Mouse (Mus musculus) intestine, embryonic 16.5 days (tissue): ENCODE results near the gene Abcc4. TPM values are rescaled to one million over a fixed set of nuclear protein-coding genes. Genes with fewer than 3 reads are reported as not detected.

ENCODE experiments used
- ATAC-seq: fragments of 200-750 bp; cut with Nextera tagmentation; 2 replicates; pipeline ENCODE4 v1.8.0; 2017; ENCODE audit warnings: moderate TSS enrichment, moderate library complexity
- H3K27ac ChIP-seq: fragments of 300-500 bp; sonication (generic); 2 replicates; pipeline ENCODE4 v1.5.1; 2014; ENCODE audit warnings: mild to moderate bottlenecking, low read length
- H3K27me3 ChIP-seq: fragments of 300-500 bp; sonication (generic); replicated peaks from 2 replicates; pipeline ENCODE4 v1.6.1; 2014; ENCODE audit warnings: low read length, control low read depth, mixed read lengths; ENCODE audit not compliant: control insufficient read depth, insufficient read depth
- H3K36me3 ChIP-seq: fragments of 300-500 bp; sonication (generic); 2 replicates; pipeline ENCODE4 v1.6.1; 2014; ENCODE audit warnings: low read length, control low read depth; ENCODE audit not compliant: control insufficient read depth, insufficient read depth
- H3K4me1 ChIP-seq: fragments of 300-500 bp; sonication (generic); 2 replicates; pipeline ENCODE4 v1.6.1; 2014; ENCODE audit warnings: low read length, control low read depth, mixed read lengths; ENCODE audit not compliant: control insufficient read depth, insufficient read depth
- H3K4me2 ChIP-seq: fragments of 300-500 bp; sonication (generic); 2 replicates; pipeline ENCODE4 v1.6.1; 2014; ENCODE audit warnings: low read depth, low read length, control low read depth
- H3K4me3 ChIP-seq: fragments of 300-500 bp; sonication (generic); 2 replicates; pipeline ENCODE4 v1.5.1; 2014; ENCODE audit warnings: mild to moderate bottlenecking, low read length
- H3K9ac ChIP-seq: fragments of 300-500 bp; sonication (generic); 2 replicates; pipeline ENCODE4 v1.6.1; 2014; ENCODE audit warnings: low read depth, low read length
- H3K9me3 ChIP-seq: fragments of 300-500 bp; sonication (generic); 2 replicates; pipeline ENCODE4 v1.6.1; 2016; ENCODE audit warnings: low read length, control low read depth; ENCODE audit not compliant: control insufficient read depth
- WGBS: fragments of 180-500 bp; shearing (Covaris S2); extraction: QIAGEN DNeasy Blood & Tissue Kit; methylation state at CpG from one replicate; pipeline ENCODE4 v1.1.7; 2014; 5-methylcytosine and 5-hydroxymethylcytosine counted together
- polyA plus RNA-seq: library from polyadenylated mRNA; unstranded; fragments of >200 nt; fragmentation: Nextera tagmentation; extraction: Ambion mirVana; gene quantifications from 2 replicates; pipeline ENCODE4 v1.2.1, GENCODE M21; 2015

The Abcc4 gene
- polyA plus RNA-seq, 1 experiment from 2014 or later = 1.8 TPM

GRCm38 (mm10) chr14:118701991-118702608, 3.9 kb downstream of the Abcc4 start:
- Histone ChIP-seq H3K4me3 (no peak overlapping the region), H3K4me1 (peaks cover 9% of the 10 kb centered on the region), H3K27me3 (peaks cover 9% of the 10 kb centered on the region; the same call in 1 of the 2 replicates), H3K36me3 (no peaks in the 10 kb centered on the region), H3K9ac (no peak overlapping the region), H3K9me3 (no peaks in the 10 kb centered on the region), H3K27ac (no peak overlapping the region), H3K4me2 (no peak overlapping the region)
- WGBS = 56% methylated on average over 7 of the region's 7 CpGs
- ATAC-seq = no peak

GRCm38 (mm10) chr14:118700576-118700975, 5.4 kb downstream of the Abcc4 start:
- WGBS = 67% methylated on average over 7 of the region's 7 CpGs
- no peak overlapping the region for H3K4me2 ChIP-seq
- H3K9ac ChIP-seq = no peak overlapping the region
- ATAC-seq = no peak
- no peaks in the 10 kb centered on the region for H3K36me3 ChIP-seq
- no peaks in the 10 kb centered on the region for H3K9me3 ChIP-seq
- no peak overlapping the region for H3K27ac ChIP-seq
- H3K4me1 ChIP-seq = peaks cover 3% of the 10 kb centered on the region; the same call in 1 of the 2 replicates
- H3K27me3 ChIP-seq = peaks cover 3% of the 10 kb centered on the region; the same call in 1 of the 2 replicates
- H3K4me3 ChIP-seq = no peak overlapping the region

- H3K4me3 ChIP-seq = no peak overlapping the region
- 58% methylated on average over 5 of the region's 5 CpGs for WGBS
- no peaks in the 10 kb centered on the region for H3K36me3 ChIP-seq
- no peak overlapping the region for H3K4me2 ChIP-seq
- H3K27me3 ChIP-seq = peaks cover under 1% of the 10 kb centered on the region; the same call in 1 of the 2 replicates
- no peak overlapping the region for H3K27ac ChIP-seq
- H3K9ac ChIP-seq = no peak overlapping the region
- H3K4me1 ChIP-seq = no peaks in the 10 kb centered on the region
- H3K9me3 ChIP-seq = no peaks in the 10 kb centered on the region
- no peak for ATAC-seq
Measured at GRCm38 (mm10) chr14:118699963-118700362, 6.1 kb downstream of the Abcc4 start.

- H3K4me1 ChIP-seq = no peaks in the 10 kb centered on the region
- no peak for ATAC-seq
- no peak overlapping the region for H3K4me2 ChIP-seq
- H3K27me3 ChIP-seq = no peaks in the 10 kb centered on the region; the same call in 1 of the 2 replicates
- WGBS = 71% methylated on average over 10 of the region's 10 CpGs
- no peaks in the 10 kb centered on the region for H3K9me3 ChIP-seq
- no peak overlapping the region for H3K4me3 ChIP-seq
- no peaks in the 10 kb centered on the region for H3K36me3 ChIP-seq
- H3K27ac ChIP-seq = no peak overlapping the region
- no peak overlapping the region for H3K9ac ChIP-seq
Measured at GRCm38 (mm10) chr14:118699508-118699907, 6.5 kb downstream of the Abcc4 start.

- WGBS = 93% methylated on average over 16 of the region's 16 CpGs
- Histone ChIP-seq H3K4me1 (no peaks in the 10 kb centered on the region), H3K9ac (no peak overlapping the region), H3K36me3 (no peaks in the 10 kb centered on the region), H3K4me2 (no peak overlapping the region), H3K4me3 (no peak overlapping the region), H3K27ac (no peak overlapping the region), H3K27me3 (no peaks in the 10 kb centered on the region), H3K9me3 (no peaks in the 10 kb centered on the region)
- no peak for ATAC-seq
Measured at GRCm38 (mm10) chr14:118696556-118697289, 9.3 kb downstream of the Abcc4 start.

- Histone ChIP-seq H3K4me3 (no peak overlapping the region), H3K27ac (no peak overlapping the region), H3K9me3 (no peaks in the 10 kb centered on the region), H3K4me1 (no peaks in the 10 kb centered on the region), H3K27me3 (no peaks in the 10 kb centered on the region), H3K9ac (no peak overlapping the region), H3K36me3 (no peaks in the 10 kb centered on the region), H3K4me2 (no peak overlapping the region)
- no peak for ATAC-seq
- WGBS = 87% methylated on average over 11 of the region's 11 CpGs
Measured at GRCm38 (mm10) chr14:118695866-118696265, 10.2 kb downstream of the Abcc4 start.

GRCm38 (mm10) chr14:118694321-118694720, 11.7 kb downstream of the Abcc4 start:
- no peak for ATAC-seq
- H3K9ac ChIP-seq = no peak overlapping the region
- no peak overlapping the region for H3K4me2 ChIP-seq
- H3K4me3 ChIP-seq = no peak overlapping the region
- no peaks in the 10 kb centered on the region for H3K9me3 ChIP-seq
- H3K4me1 ChIP-seq = no peaks in the 10 kb centered on the region
- no peaks in the 10 kb centered on the region for H3K36me3 ChIP-seq
- H3K27ac ChIP-seq = no peak overlapping the region
- WGBS = 72% methylated on average over 7 of the region's 7 CpGs
- no peaks in the 10 kb centered on the region for H3K27me3 ChIP-seq

- Histone ChIP-seq H3K4me2 (no peak overlapping the region), H3K9me3 (no peaks in the 10 kb centered on the region), H3K27ac (no peak overlapping the region), H3K9ac (no peak overlapping the region), H3K36me3 (no peaks in the 10 kb centered on the region), H3K4me1 (peaks cover 4% of the 10 kb centered on the region; the same call in 1 of the 2 replicates), H3K4me3 (no peak overlapping the region), H3K27me3 (no peaks in the 10 kb centered on the region)
- WGBS = 84% methylated on average over 6 of the region's 6 CpGs
- no peak for ATAC-seq
Measured at GRCm38 (mm10) chr14:118691910-118692309, 14.1 kb downstream of the Abcc4 start.

GRCm38 (mm10) chr14:118691404-118691803, 14.6 kb downstream of the Abcc4 start:
- Histone ChIP-seq H3K27ac (0 out of 2 replicates have a peak overlapping the region, but pooled peaks have one; percentile 14), H3K4me1 (peaks cover 4% of the 10 kb centered on the region; the same call in 1 of the 2 replicates), H3K36me3 (no peaks in the 10 kb centered on the region), H3K9ac (no peak overlapping the region), H3K9me3 (no peaks in the 10 kb centered on the region), H3K27me3 (no peaks in the 10 kb centered on the region), H3K4me3 (no peak overlapping the region), H3K4me2 (no peak overlapping the region)
- 81% methylated on average over 5 of the region's 5 CpGs for WGBS
- no peak for ATAC-seq
